Mouse (Mus musculus): ENCODE measurements around the gene Olfr168.
"Not testable (repeated sequence)": the region's sequence is repeated elsewhere in the genome, so short reads cannot be mapped to it uniquely, and the experiment has no call there.

Gene Olfr168

DNA sequence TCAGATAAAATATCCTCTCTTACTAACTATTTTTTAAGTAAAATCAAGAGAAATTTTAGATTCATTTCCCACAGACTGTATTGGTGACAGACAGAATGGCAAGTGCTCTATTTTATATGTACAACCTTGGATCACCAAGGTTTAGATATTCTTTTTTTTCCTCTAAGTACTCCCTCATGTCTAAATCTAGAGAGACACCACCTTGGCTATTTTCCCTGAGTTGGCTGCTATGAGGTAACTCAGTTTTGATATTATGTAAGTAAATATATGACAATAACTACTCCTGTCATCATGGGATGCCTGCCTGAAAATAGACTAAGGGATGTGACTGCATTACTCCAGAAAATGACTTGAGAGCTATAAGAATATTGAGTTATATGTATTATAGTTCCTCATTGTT, at the start of gene Olfr168:
TSS of gene Olfr168 (minus strand) at position 101 of the 400 bp plus-strand sequence.
- no peak for DNase-seq (ENCODE audit: low read depth, low spot score)

DNA sequence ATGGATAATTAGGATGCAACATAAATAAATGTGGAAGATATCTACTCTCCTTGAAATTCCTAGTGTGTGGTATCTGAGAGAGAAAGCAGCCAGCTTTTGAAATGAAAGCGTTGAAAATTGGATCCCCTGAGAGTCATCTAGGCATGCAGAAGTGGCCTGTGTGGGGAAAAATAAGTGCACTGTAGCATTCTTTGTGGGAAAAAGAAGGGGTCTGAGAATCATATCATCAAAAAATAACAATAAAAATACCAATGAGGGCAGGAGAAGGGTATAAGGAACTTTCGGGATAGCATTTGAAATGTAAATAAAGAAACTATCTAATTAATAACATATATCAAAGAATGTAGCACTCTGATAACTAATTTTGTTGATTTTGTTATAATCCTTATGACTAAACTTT, 36.4 kb upstream of the Olfr168 start, which contains the start of gene Olfr169:
TSS of gene Olfr169 (minus strand) at position 101 of the 400 bp plus-strand sequence.
- not testable (repeated sequence) for DNase-seq (ENCODE audit: low read depth, low spot score)

DNA sequence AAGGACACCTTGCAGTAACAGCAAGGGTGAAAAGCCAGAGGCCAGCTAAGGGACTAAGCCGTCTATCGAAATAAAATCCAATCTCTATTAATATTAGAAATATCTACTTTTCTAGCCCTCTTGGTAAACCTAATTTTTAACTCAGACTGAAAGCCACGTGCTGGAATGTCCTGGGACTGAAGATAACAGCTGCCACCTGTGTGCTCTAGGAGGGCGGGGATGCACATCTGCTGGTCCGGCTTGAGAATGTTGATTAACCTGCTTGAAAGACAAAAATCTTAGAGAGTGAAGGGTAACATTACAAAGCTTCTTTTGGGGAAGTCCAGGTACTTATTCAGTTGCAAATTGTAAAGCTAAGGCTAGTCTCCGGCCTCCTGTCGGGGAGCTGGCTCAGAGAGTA, 18.1 kb upstream of the Olfr168 start:
- not testable (repeated sequence) for DNase-seq (ENCODE audit: low read depth, low spot score)

DNA sequence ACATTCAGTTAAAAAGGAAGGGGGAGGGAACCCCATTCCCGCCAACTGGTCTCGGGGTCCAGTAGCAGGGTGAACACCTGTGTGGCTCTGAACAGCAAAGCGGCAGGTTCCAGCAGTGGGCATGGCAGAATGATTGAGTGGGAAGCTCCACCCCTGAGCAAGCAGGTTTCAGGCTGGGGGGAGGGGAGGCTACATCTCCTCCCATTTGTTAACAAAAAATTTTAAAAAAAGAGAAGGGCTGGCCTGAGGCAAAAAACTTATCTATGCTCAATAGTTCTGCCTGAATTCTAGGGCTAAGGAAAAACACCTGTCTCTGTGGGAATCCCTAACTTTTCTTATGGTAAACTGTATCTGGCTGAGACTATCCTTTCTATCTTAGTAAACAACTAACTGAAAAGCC, 16.9 kb upstream of the Olfr168 start:
- DNase-seq (ENCODE audit: low read depth, low spot score): not testable (repeated sequence)

DNA sequence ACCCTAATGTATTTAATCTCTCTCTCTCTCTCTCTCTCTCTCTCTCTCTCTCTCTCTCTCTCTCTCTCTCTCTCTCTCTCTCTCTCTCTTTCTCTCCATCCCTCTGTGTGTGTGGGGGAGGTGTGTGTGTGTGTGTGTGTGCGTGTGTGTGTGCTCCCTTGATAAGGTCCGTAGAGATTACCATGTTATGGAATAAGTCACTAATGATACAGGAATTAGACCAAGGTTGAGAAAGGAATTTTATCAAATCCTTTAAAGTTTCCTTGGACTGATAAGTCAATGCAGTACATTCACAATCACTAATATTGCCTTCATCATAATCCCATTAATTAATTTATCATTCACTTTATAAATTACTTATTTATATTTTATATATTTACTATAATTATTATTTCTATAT, 13.2 kb downstream of the Olfr168 start, which contains the start of gene Olfr167:
TSS of gene Olfr167 (minus strand) at position 101 of the 400 bp plus-strand sequence.
- DNase-seq (ENCODE audit: low read depth, low spot score): no peak

DNA sequence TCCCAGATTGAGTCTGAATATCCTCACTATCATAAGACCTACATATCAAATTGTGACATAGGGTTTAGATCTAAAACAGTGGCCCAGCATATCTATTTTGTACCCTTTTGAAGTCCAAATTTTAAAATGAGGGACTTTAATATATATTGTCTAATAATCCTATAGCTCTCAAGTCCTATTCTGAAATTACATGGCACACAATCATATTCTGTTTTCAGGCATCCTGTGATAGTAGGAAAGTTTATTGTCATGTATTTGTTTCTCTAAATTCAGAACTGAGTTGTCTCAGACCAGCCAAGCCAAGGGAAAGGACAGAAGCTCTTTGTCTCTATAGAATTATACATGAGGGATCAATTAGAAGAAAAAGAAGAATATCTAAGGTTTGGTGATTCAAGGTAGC, 52.0 kb downstream of the Olfr168 start, which contains the start of gene Olfr166:
TSS of gene Olfr166 (plus strand) at position 301 of the 400 bp plus-strand sequence.
- no peak for DNase-seq (ENCODE audit: low read depth, low spot score)

Data from retina, postnatal 7 days (tissue).